Mouse (Mus musculus) megakaryocyte, embryonic 14.5 days (primary cell): ENCODE measurements around the gene Lurap1.

ENCODE experiments used
- FLI1 ChIP-seq: IDR thresholded peaks from 2 replicates; pipeline ENCODE4 v1.6.1; 2012; ENCODE audit warnings: low read length, inconsistent platforms, mixed read lengths
- GATA1 ChIP-seq: IDR thresholded peaks from 3 replicates; pipeline ENCODE4 v1.6.1; 2012; ENCODE audit warnings: mixed read lengths, low read length, inconsistent platforms, borderline replicate concordance

- TF ChIP-seq GATA1 (no peak), FLI1 (no peak)
Measured at GRCm38 (mm10) chr4:116149812-116150155, 1.4 kb downstream of the Lurap1 start.
